In genomic region chr8:78346131-78346621, GRCm38 (mm10) we compare ENCODE assay signal across 14 mouse cellular contexts.
A peak's percentile ranks its signal among the peaks of the same experiment; 100 is the strongest.
DNase-seq lines count a peak whose midpoint lies in the region; ATAC-seq lines count a peak whose summit lies in the region.
"Had no signal": no experiment of that assay in that cellular context is flagged by ENCODE, and none has a peak within 500 bp of the region (broad histone marks: within the 10 kb centered on the region; RNA-seq: fewer than 3 reads in every experiment).

No protein-coding gene starts in this region.

- H3K4me3 ChIP-seq in midbrain, embryonic 11.5 days (ENCODE audit: low read depth, low read length) = no peak overlapping the region
- H3K4me3 ChIP-seq in midbrain, embryonic 10.5 days = no peak overlapping the region
- H3K4me3 ChIP-seq in forebrain, embryonic 16.5 days (replicated peaks; ENCODE audit: low read length) = peak overlapping the region; percentile 6; the same call in 1 of the 2 replicates
- no peak overlapping the region; the same call in 1 of the 2 replicates for H3K4me3 ChIP-seq in limb, embryonic 13.5 days
- no peak overlapping the region for H3K4me3 ChIP-seq in intestine, embryonic 16.5 days (ENCODE audit: low read length)
- H3K4me3 ChIP-seq: erythroblast, embryonic 14.5 days; limb, embryonic 15.5 days had no signal

- no peak overlapping the region for H3K27ac ChIP-seq in midbrain, embryonic 11.5 days (ENCODE audit: low read depth, low read length)
- H3K27ac ChIP-seq in midbrain, embryonic 10.5 days (replicated peaks) = no peak overlapping the region
- H3K27ac ChIP-seq in forebrain, embryonic 16.5 days (ENCODE audit: low read length) = no peak overlapping the region
- H3K27ac ChIP-seq in limb, embryonic 13.5 days = no peak overlapping the region
- no peak overlapping the region for H3K27ac ChIP-seq in intestine, embryonic 16.5 days (ENCODE audit: low read length)
- H3K27ac ChIP-seq: limb, embryonic 15.5 days had no signal

- no peak overlapping the region for H3K4me2 ChIP-seq in midbrain, embryonic 11.5 days
- peak overlapping the region; percentile 31 for H3K4me2 ChIP-seq in forebrain, embryonic 16.5 days (ENCODE audit: low read length)
- H3K4me2 ChIP-seq in limb, embryonic 13.5 days (replicated peaks) = peak overlapping the region; percentile 45
- no peak overlapping the region for H3K4me2 ChIP-seq in intestine, embryonic 16.5 days (ENCODE audit: low read depth, low read length)
- H3K4me2 ChIP-seq: limb, embryonic 15.5 days had no signal

- WGBS in midbrain, embryonic 11.5 days = 39% methylated on average over 11 of the region's 11 CpGs
- 41% methylated on average over 11 of the region's 11 CpGs for WGBS in midbrain, embryonic 10.5 days
- 2% methylated on average over 11 of the region's 11 CpGs for WGBS in forebrain, embryonic 16.5 days
- WGBS in limb, embryonic 13.5 days = 7% methylated on average over 11 of the region's 11 CpGs
- 32% methylated on average over 11 of the region's 11 CpGs for WGBS in intestine, embryonic 16.5 days

- no peaks in the 10 kb centered on the region for H3K4me1 ChIP-seq in midbrain, embryonic 11.5 days (ENCODE audit: control insufficient read depth, insufficient read depth, low read length)
- peaks cover 10% of the 10 kb centered on the region for H3K4me1 ChIP-seq in midbrain, embryonic 10.5 days
- H3K4me1 ChIP-seq in forebrain, embryonic 16.5 days (replicated peaks; ENCODE audit: control insufficient read depth, insufficient read depth, low read length) = peaks cover 13% of the 10 kb centered on the region
- 0 out of 2 replicates have a peak, but pooled peaks cover 9% of the 10 kb centered on the region for H3K4me1 ChIP-seq in limb, embryonic 13.5 days
- no peaks in the 10 kb centered on the region for H3K4me1 ChIP-seq in intestine, embryonic 16.5 days (ENCODE audit: control insufficient read depth, insufficient read depth, low read length)
- H3K4me1 ChIP-seq: limb, embryonic 15.5 days had no signal

- H3K9me3 ChIP-seq in midbrain, embryonic 11.5 days (ENCODE audit: control insufficient read depth, low read length) = no peaks in the 10 kb centered on the region
- no peaks in the 10 kb centered on the region for H3K9me3 ChIP-seq in midbrain, embryonic 10.5 days (replicated peaks)
- no peaks in the 10 kb centered on the region for H3K9me3 ChIP-seq in forebrain, embryonic 16.5 days (ENCODE audit: control insufficient read depth, low read length)
- H3K9me3 ChIP-seq in limb, embryonic 13.5 days = no peaks in the 10 kb centered on the region
- H3K9me3 ChIP-seq in intestine, embryonic 16.5 days (ENCODE audit: control insufficient read depth, low read length) = no peaks in the 10 kb centered on the region
- H3K9me3 ChIP-seq: limb, embryonic 15.5 days had no signal

- H3K9ac ChIP-seq in midbrain, embryonic 11.5 days (ENCODE audit: low read length) = no peak overlapping the region
- no peak overlapping the region for H3K9ac ChIP-seq in forebrain, embryonic 16.5 days (replicated peaks; ENCODE audit: low read depth, low read length)
- no peak overlapping the region for H3K9ac ChIP-seq in limb, embryonic 13.5 days
- no peak overlapping the region for H3K9ac ChIP-seq in intestine, embryonic 16.5 days (ENCODE audit: low read depth, low read length)
- H3K9ac ChIP-seq: limb, embryonic 15.5 days had no signal

- peak; percentile 57 for ATAC-seq in midbrain, embryonic 11.5 days (ENCODE audit: low FRiP score)
- ATAC-seq in forebrain, embryonic 16.5 days = peak; percentile 95
- ATAC-seq in limb, embryonic 13.5 days (ENCODE audit: low FRiP score, low read depth) = no peak
- ATAC-seq in intestine, embryonic 16.5 days = no peak

- DNase-seq in midbrain, embryonic 11.5 days (ENCODE audit: low spot score, missing footprints) = no peak
- no peak for DNase-seq in midbrain, embryonic 10.5 days (ENCODE audit: low spot score)
- DNase-seq in urinary bladder, postnatal 10 days (ENCODE audit: low spot score) = no peak
- DNase-seq in thymus, postnatal 14 days = no peak
- DNase-seq: adrenal gland, postnatal 10 days; cerebellum, adult 8-10 months; kidney, adult 9 months; lung, postnatal 36 days; thymus, postnatal 25 days had no signal

- H3K36me3 ChIP-seq in midbrain, embryonic 11.5 days (ENCODE audit: control insufficient read depth, insufficient read depth, low read length) = no peaks in the 10 kb centered on the region
- H3K36me3 ChIP-seq in midbrain, embryonic 10.5 days = no peaks in the 10 kb centered on the region
- no peaks in the 10 kb centered on the region for H3K36me3 ChIP-seq in forebrain, embryonic 16.5 days (ENCODE audit: control insufficient read depth, insufficient read depth)
- no peaks in the 10 kb centered on the region for H3K36me3 ChIP-seq in limb, embryonic 13.5 days
- H3K36me3 ChIP-seq in intestine, embryonic 16.5 days (ENCODE audit: control insufficient read depth, insufficient read depth, low read length) = no peaks in the 10 kb centered on the region
- H3K36me3 ChIP-seq: limb, embryonic 15.5 days had no signal

- H3K27me3 ChIP-seq in midbrain, embryonic 11.5 days (ENCODE audit: control insufficient read depth, insufficient read depth, low read length) = no peaks in the 10 kb centered on the region
- no peaks in the 10 kb centered on the region for H3K27me3 ChIP-seq in midbrain, embryonic 10.5 days (ENCODE audit: low read depth, poor library complexity, severe bottlenecking)
- no peaks in the 10 kb centered on the region for H3K27me3 ChIP-seq in forebrain, embryonic 16.5 days (replicated peaks; ENCODE audit: control insufficient read depth, insufficient read depth, low read length)
- H3K27me3 ChIP-seq in limb, embryonic 13.5 days = no peaks in the 10 kb centered on the region
- H3K27me3 ChIP-seq in intestine, embryonic 16.5 days (replicated peaks; ENCODE audit: control insufficient read depth, insufficient read depth, low read length) = no peaks in the 10 kb centered on the region
- H3K27me3 ChIP-seq: limb, embryonic 15.5 days had no signal

Comparison
In these comparisons a context has a peak if more than half of its experiments do, and no peak if none do; other contexts are left out.
1. ATAC-seq: peak in midbrain, embryonic 11.5 days (single experiment) and forebrain, embryonic 16.5 days (single experiment); none in limb, embryonic 13.5 days (single experiment) and intestine, embryonic 16.5 days (single experiment).
2. H3K4me2 ChIP-seq: peak in forebrain, embryonic 16.5 days (single experiment) and limb, embryonic 13.5 days (single experiment); none in midbrain, embryonic 11.5 days (single experiment) and intestine, embryonic 16.5 days (single experiment).